Mouse (Mus musculus) erythroblast, embryonic 14.5 days (primary cell): ENCODE measurements around the gene Ulk3.

ENCODE experiments used
- GATA1 ChIP-seq: IDR thresholded peaks from 2 replicates; pipeline ENCODE4 v1.6.1; 2012; ENCODE audit warnings: low read length, inconsistent platforms, mixed read lengths
- TAL1 ChIP-seq: IDR thresholded peaks from 3 replicates; pipeline ENCODE4 v1.6.1; 2012; ENCODE audit warnings: low read length, inconsistent platforms, mixed read lengths

DNA sequence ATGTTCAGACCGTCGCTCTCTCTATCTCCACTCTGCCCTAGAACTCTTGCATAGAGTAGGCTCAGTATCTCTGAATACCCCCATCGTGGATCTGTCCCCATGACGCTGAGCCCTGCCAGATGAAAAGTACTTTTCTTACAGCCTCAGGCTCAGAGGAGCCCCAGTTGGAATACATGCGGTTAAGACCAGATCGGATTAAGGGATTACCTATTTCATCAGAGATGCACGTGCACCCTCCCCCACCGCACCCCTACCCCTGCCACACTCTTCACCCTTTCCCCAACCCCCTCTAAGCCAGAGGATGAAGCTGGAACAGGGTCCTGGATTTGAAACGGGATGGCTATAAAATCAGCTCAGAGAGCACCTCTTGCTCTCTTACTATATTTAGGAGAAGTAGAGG is 16.3 kb downstream of the Ulk3 start:
- TF ChIP-seq TAL1: no peak
- no peak for TF ChIP-seq GATA1
